Mouse (Mus musculus) adrenal gland, postnatal 0 days (tissue): ENCODE measurements around the gene Esp38. TPM values are rescaled to one million over a fixed set of nuclear protein-coding genes. Genes with fewer than 3 reads are reported as not detected.

ENCODE experiments used
- polyA plus RNA-seq: library from polyadenylated mRNA; unstranded; fragments of >200 nt; fragmentation: Nextera tagmentation; extraction: Ambion mirVana; gene quantifications from 2 replicates; pipeline ENCODE4 v1.2.1, GENCODE M21; 2015

Esp38 gene
- polyA plus RNA-seq: not detected in 2 replicates

GRCm38 (mm10) chr17:39950220-39950619, at the start of gene Esp38:
Gene Esp38, plus strand, starts transcription at chr17:39950520.

Other genes with a start within 250 kb of the Esp38 start
- not detected in 2 replicates for gene AC192777.2, start 144.9 kb downstream of the Esp38 start, polyA plus RNA-seq